Mouse (Mus musculus) ovary, adult 10 weeks (tissue): ENCODE measurements around the gene Lbh. TPM values are rescaled to one million over a fixed set of nuclear protein-coding genes. Genes with fewer than 3 reads are reported as not detected.

Experiments used
- polyA plus RNA-seq: library from polyadenylated mRNA; stranded (reverse); fragments of 350-450 nt; fragmentation: Illumina TruSeq; extraction: RNeasy Lipid Tissue Mini Kit (QIAGEN cat#74804); gene quantifications from one replicate; pipeline ENCODE4 v1.2.3, GENCODE M21; 2014

The Lbh gene
- 24.0 TPM for polyA plus RNA-seq

DNA sequence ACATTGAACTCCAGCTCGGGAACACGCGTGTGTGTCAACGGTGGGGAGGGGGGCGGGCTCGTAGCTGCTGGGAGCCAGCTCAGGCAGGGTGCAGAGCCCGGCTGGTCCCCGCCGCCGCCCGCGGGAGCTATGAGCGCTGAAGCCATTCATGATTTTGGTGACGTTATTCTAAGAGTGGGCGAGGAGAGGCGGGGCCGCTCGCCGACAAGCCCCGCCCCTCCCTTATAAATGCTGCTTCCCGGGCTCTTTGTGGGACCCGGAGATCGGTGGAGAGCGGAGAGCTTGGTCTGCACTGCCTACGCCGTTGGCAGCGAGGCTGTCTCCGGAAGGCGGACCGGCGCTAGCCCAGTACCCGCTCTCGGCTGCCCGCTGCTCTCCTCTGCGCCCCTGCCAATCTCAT lies at the start of gene Lbh:
TSS of gene Lbh (plus strand) at position 253 of the 400 bp plus-strand sequence.

Other genes with a start within 250 kb of the Lbh start
- 135 TPM for gene Ypel5, start 81.9 kb upstream of the Lbh start, polyA plus RNA-seq
- gene Lclat1, start 189.7 kb downstream of the Lbh start, polyA plus RNA-seq = 97.6 TPM